Comparison of ENCODE assay signal across 8 mouse cellular contexts in genomic region chr10:128410560-128410845, GRCm38 (mm10). TPM values are rescaled to one million over a fixed set of nuclear protein-coding genes. Genes with fewer than 3 reads are reported as not detected.
DNase-seq lines count a peak whose midpoint lies in the region; ATAC-seq and TF ChIP-seq lines count a peak whose summit lies in the region.

No protein-coding gene starts in this region.

- no peak for ATAC-seq in G1E (ENCODE audit: extremely low read depth, insufficient number of reproducible peaks, low FRiP score, poor library complexity, severe bottlenecking)
- no peak for ATAC-seq in heart, postnatal 0 days (ENCODE audit: insufficient read depth, low read depth)

- no peak for TF ChIP-seq CTCF in G1E (IDR thresholded peaks at IDR 0.05; ENCODE audit: low read depth, low read length)
- TF ChIP-seq CTCF in heart, postnatal 0 days (IDR thresholded peaks at IDR 0.05; ENCODE audit: low read depth): no peak

- H3K4me1 ChIP-seq in G1E (ENCODE audit: insufficient read depth, low read depth, low read length): peaks cover 55% of the 10 kb centered on the region
- peaks cover 13% of the 10 kb centered on the region for H3K4me1 ChIP-seq in heart, postnatal 0 days (ENCODE audit: control insufficient read depth, insufficient read depth)

- no peak overlapping the region for H3K9ac ChIP-seq in heart, postnatal 0 days (replicated peaks; ENCODE audit: low read depth, low read length)

- H3K4me3 ChIP-seq in G1E (ENCODE audit: low read depth, low read length) (peak overlapping the region; percentile 88), macrophage (ENCODE audit: inconsistent target) (peak overlapping the region; percentile 99)
- H3K4me3 ChIP-seq in heart, postnatal 0 days (ENCODE audit: low read depth, low read length): peak overlapping the region; percentile 92; the same call in 1 of the 2 replicates

- peak overlapping the region; percentile 77 for H3K4me2 ChIP-seq in heart, postnatal 0 days (ENCODE audit: low read depth, low read length)

- H3K79me2 ChIP-seq in macrophage (ENCODE audit: inconsistent target): peaks cover 41% of the 10 kb centered on the region

- WGBS in heart, postnatal 0 days: 25% methylated on average over 4 of the region's 4 CpGs
- WGBS in macrophage (ENCODE audit: missing documents): 17% methylated on average over 4 of the region's 4 CpGs

- H3K36me3 ChIP-seq in G1E (replicated peaks) (peaks cover 56% of the 10 kb centered on the region), macrophage (ENCODE audit: inconsistent target) (peaks cover 18% of the 10 kb centered on the region)
- H3K36me3 ChIP-seq in heart, postnatal 0 days (replicated peaks; ENCODE audit: control insufficient read depth, insufficient read depth, low read length): peaks cover 19% of the 10 kb centered on the region

- no peaks in the 10 kb centered on the region for H3K27me3 ChIP-seq in G1E (ENCODE audit: insufficient read depth, low read length)
- H3K27me3 ChIP-seq in heart, postnatal 0 days (ENCODE audit: control insufficient read depth, insufficient read depth, low read length): no peaks in the 10 kb centered on the region

- no peak for TF ChIP-seq EP300 in heart, postnatal 0 days (IDR thresholded peaks at IDR 0.05; ENCODE audit: low read depth)

- peak overlapping the region; percentile 90 for H3K27ac ChIP-seq in heart, postnatal 0 days (ENCODE audit: low read depth)
- peak overlapping the region; percentile 94 for H3K27ac ChIP-seq in macrophage

- DNase-seq in kidney, adult 9 months: peak; percentile 37
- DNase-seq in kidney, postnatal 4 days: no peak
- DNase-seq in G1E (ENCODE audit: low spot score): no peak
- no peak for DNase-seq in heart, postnatal 0 days (ENCODE audit: low spot score)
- DNase-seq in right cerebral cortex, postnatal 4 days: no peak
- no peak for DNase-seq in urinary bladder, postnatal 14 days (ENCODE audit: low spot score)
- no peak for DNase-seq in spleen, adult 12 weeks (ENCODE audit: low spot score)

- no peaks in the 10 kb centered on the region for H3K9me3 ChIP-seq in G1E (replicated peaks)
- no peaks in the 10 kb centered on the region for H3K9me3 ChIP-seq in heart, postnatal 0 days (replicated peaks; ENCODE audit: control insufficient read depth, low read length)

RNA-seq across cellular contexts. Expression of gene Nabp2, which starts 0.8 kb away (rescaled TPM):
- total RNA-seq in G1E (2014; fragmentation: Nextera tagmentation) (121 and 148 TPM in 2 replicates), G1E (2017) (34.2 and 37.3 TPM in 2 replicates)
- polyA plus RNA-seq in G1E (2012) (152 and 197 TPM in 2 replicates), macrophage (2018) (44.1 to 130 TPM (median 65.7 TPM) in 3 replicates)
- total RNA-seq in heart, postnatal 0 days (2014; rRNA removed; ENCODE audit: low replicate concordance): 28.1 and 34.6 TPM in 2 replicates
- polyA plus RNA-seq in heart, postnatal 0 days (2015; fragmentation: Nextera tagmentation; extraction: Ambion mirVana): 55.5 and 56.1 TPM in 2 replicates
- total RNA-seq in macrophage (2018; cell fraction: chromatin; rRNA removed): 10 to 100 TPM in 12 of 26 experiments, 1 to 10 TPM in 14; 2.0 to 21.4 (median 9.2) TPM
- 10 to 100 TPM; 33.5 to 58.9 (median 48.1) TPM for total RNA-seq in macrophage (2018; cell fraction: cytosol; rRNA removed)
- total RNA-seq in macrophage (2018; cell fraction: nucleus; rRNA removed): 10 to 100 TPM in 16 of 26 experiments, 1 to 10 TPM in 10; 5.7 to 22.4 (median 12.2) TPM

RNA-seq across cellular contexts. Expression of gene Rnf41, which starts 1.0 kb away (rescaled TPM):
- total RNA-seq in G1E (2014; fragmentation: Nextera tagmentation) (21.7 and 26.8 TPM in 2 replicates), G1E (2017) (16.6 and 17.8 TPM in 2 replicates)
- polyA plus RNA-seq in G1E (2012) (11.7 and 14.6 TPM in 2 replicates), macrophage (2018) (26.5 to 35.2 TPM (median 33.6 TPM) in 3 replicates)
- 27.1 and 27.3 TPM in 2 replicates for total RNA-seq in heart, postnatal 0 days (2014; rRNA removed; ENCODE audit: low replicate concordance)
- 21.9 and 24.0 TPM in 2 replicates for polyA plus RNA-seq in heart, postnatal 0 days (2015; fragmentation: Nextera tagmentation; extraction: Ambion mirVana)
- 100 to 1,000 TPM in 1 of 26 experiments, 10 to 100 TPM in 25; 20.7 to 101 (median 48.4) TPM for total RNA-seq in macrophage (2018; cell fraction: chromatin; rRNA removed)
- total RNA-seq in macrophage (2018; cell fraction: cytosol; rRNA removed): 10 to 100 TPM; 26.8 to 47.9 (median 36.3) TPM
- total RNA-seq in macrophage (2018; cell fraction: nucleus; rRNA removed): 100 to 1,000 TPM in 1 of 26 experiments, 10 to 100 TPM in 25; 28.1 to 103 (median 45.2) TPM

RNA-seq across cellular contexts. Expression of gene Slc39a5, which starts 9.5 kb away (rescaled TPM):
- total RNA-seq in G1E (2014; fragmentation: Nextera tagmentation): not detected in 2 replicates
- total RNA-seq in G1E (2017): not detected in 2 replicates
- polyA plus RNA-seq in G1E (2012): not detected in 2 replicates
- not detected in 2 replicates for total RNA-seq in heart, postnatal 0 days (2014; rRNA removed; ENCODE audit: low replicate concordance)
- not detected in 2 replicates for polyA plus RNA-seq in heart, postnatal 0 days (2015; fragmentation: Nextera tagmentation; extraction: Ambion mirVana)
- under 1 TPM in 1 of 26 experiments, not detected in 25; 0.92 TPM for total RNA-seq in macrophage (2018; cell fraction: chromatin; rRNA removed)
- total RNA-seq in macrophage (2018; cell fraction: cytosol; rRNA removed): not detected
- total RNA-seq in macrophage (2018; cell fraction: nucleus; rRNA removed): not detected
- not detected in 3 replicates for polyA plus RNA-seq in macrophage (2018)

RNA-seq across cellular contexts. Expression of gene Ankrd52, which starts 33.6 kb away (rescaled TPM):
- total RNA-seq in G1E (2014; fragmentation: Nextera tagmentation) (72.9 and 80.4 TPM in 2 replicates), G1E (2017) (5.9 and 6.6 TPM in 2 replicates)
- polyA plus RNA-seq in G1E (2012) (68.3 and 75.9 TPM in 2 replicates), macrophage (2018) (23.3 to 29.3 TPM (median 26.0 TPM) in 3 replicates)
- total RNA-seq in heart, postnatal 0 days (2014; rRNA removed; ENCODE audit: low replicate concordance): 14.3 and 17.6 TPM in 2 replicates
- polyA plus RNA-seq in heart, postnatal 0 days (2015; fragmentation: Nextera tagmentation; extraction: Ambion mirVana): 4.2 and 4.5 TPM in 2 replicates
- total RNA-seq in macrophage (2018; cell fraction: chromatin; rRNA removed): 100 to 1,000 TPM in 14 of 26 experiments, 10 to 100 TPM in 12; 50.9 to 167 (median 110) TPM
- 10 to 100 TPM; 21.8 to 48.7 (median 34.6) TPM for total RNA-seq in macrophage (2018; cell fraction: cytosol; rRNA removed)
- 100 to 1,000 TPM in 2 of 26 experiments, 10 to 100 TPM in 24; 40.0 to 119 (median 63.2) TPM for total RNA-seq in macrophage (2018; cell fraction: nucleus; rRNA removed)

RNA-seq across cellular contexts. Expression of gene Coq10a, which starts 41.7 kb away (rescaled TPM):
- total RNA-seq in G1E (2014; fragmentation: Nextera tagmentation) (28.8 and 29.8 TPM in 2 replicates), G1E (2017) (24.9 and 27.4 TPM in 2 replicates)
- polyA plus RNA-seq in G1E (2012) (7.3 and 8.7 TPM in 2 replicates), macrophage (2018) (20.5 to 35.2 TPM (median 25.5 TPM) in 3 replicates)
- 35.2 and 36.9 TPM in 2 replicates for total RNA-seq in heart, postnatal 0 days (2014; rRNA removed; ENCODE audit: low replicate concordance)
- polyA plus RNA-seq in heart, postnatal 0 days (2015; fragmentation: Nextera tagmentation; extraction: Ambion mirVana): 52.9 and 61.2 TPM in 2 replicates
- total RNA-seq in macrophage (2018; cell fraction: chromatin; rRNA removed): 100 to 1,000 TPM in 2 of 26 experiments, 10 to 100 TPM in 24; 13.3 to 122 (median 50.9) TPM
- total RNA-seq in macrophage (2018; cell fraction: cytosol; rRNA removed): 10 to 100 TPM; 12.0 to 35.3 (median 21.6) TPM
- total RNA-seq in macrophage (2018; cell fraction: nucleus; rRNA removed): 100 to 1,000 TPM in 3 of 26 experiments, 10 to 100 TPM in 23; 11.0 to 129 (median 43.5) TPM
